Mouse (Mus musculus): ENCODE results near the gene Nmt2.

GRCm38 (mm10) chr2:3285709-3286108 is 1.7 kb downstream of the Nmt2 start:
- TF ChIP-seq CTCF (IDR thresholded peaks at IDR 0.05) (no peak), EP300 (IDR thresholded peaks at IDR 0.05) (no peak)
